Mouse (Mus musculus) retina, adult 2 months (tissue): ENCODE data around the gene Amh.
"Not testable (repeated sequence)": the region's sequence is repeated elsewhere in the genome, so short reads cannot be mapped to it uniquely, and the experiment has no call there.

Experiments used
- DNase-seq: peaks from one replicate; pipeline ENCODE4 v3.0.0-alpha.2; 2012; ENCODE audit warnings: low read depth, low spot score

Amh gene

GRCm38 (mm10) chr10:80807057-80807627, 2.1 kb downstream of the Amh start:
- peak; percentile 80 for DNase-seq

- DNase-seq = peak; percentile 69
Observed at GRCm38 (mm10) chr10:80808099-80808984, 3.3 kb downstream of the Amh start.

GRCm38 (mm10) chr10:80808985-80809632, 4.1 kb downstream of the Amh start:
- no peak for DNase-seq

- no peak for DNase-seq
Observed at GRCm38 (mm10) chr10:80810084-80810483, 5.0 kb downstream of the Amh start.

GRCm38 (mm10) chr10:80812391-80813041, 7.5 kb downstream of the Amh start:
- DNase-seq = no peak

- DNase-seq = no peak
Observed at GRCm38 (mm10) chr10:80813366-80813765, 8.3 kb downstream of the Amh start, which contains the start of gene Jsrp1. Gene Jsrp1 (minus strand): TSS chr10:80813498.

- no peak for DNase-seq
Observed at GRCm38 (mm10) chr10:80814800-80815199, 9.8 kb downstream of the Amh start.

GRCm38 (mm10) chr10:80816303-80816702, 11.3 kb downstream of the Amh start:
- DNase-seq = not testable (repeated sequence)

- no peak for DNase-seq
Observed at GRCm38 (mm10) chr10:80817164-80817563, 12.1 kb downstream of the Amh start.

GRCm38 (mm10) chr10:80817955-80818354, 12.9 kb downstream of the Amh start:
- DNase-seq = not testable (repeated sequence)

- no peak for DNase-seq
Observed at GRCm38 (mm10) chr10:80818599-80819281, 13.7 kb downstream of the Amh start.

GRCm38 (mm10) chr10:80819406-80819805, 14.4 kb downstream of the Amh start:
- no peak for DNase-seq

GRCm38 (mm10) chr10:80821991-80822390, 16.9 kb downstream of the Amh start:
- no peak for DNase-seq

GRCm38 (mm10) chr10:80822528-80822927, 17.5 kb downstream of the Amh start:
- no peak for DNase-seq

- no peak for DNase-seq
Observed at GRCm38 (mm10) chr10:80823316-80823715, 18.3 kb downstream of the Amh start.

- no peak for DNase-seq
Observed at GRCm38 (mm10) chr10:80823847-80824643, 19.0 kb downstream of the Amh start.

- no peak for DNase-seq
Observed at GRCm38 (mm10) chr10:80824827-80825226, 19.8 kb downstream of the Amh start.

- DNase-seq = peak; percentile 100
Observed at GRCm38 (mm10) chr10:80826151-80827062, 21.4 kb downstream of the Amh start, which contains the start of gene Oaz1. Gene Oaz1 (plus strand): TSS chr10:80826656.
